Mouse (Mus musculus) brain, embryonic 14.5 days (tissue): ENCODE results near the gene Tmem189.

Source experiments
- CTCF ChIP-seq: fragments of 200-500 bp; IDR thresholded peaks from 2 replicates; pipeline ENCODE4 v1.5.1; 2012; ENCODE audit warnings: inconsistent platforms, mild to moderate bottlenecking, moderate library complexity, borderline replicate concordance; ENCODE audit not compliant: insufficient read depth, insufficient read length; ENCODE audit errors: extremely low read depth
- POLR2A ChIP-seq: fragments of 200-500 bp; IDR thresholded peaks from 2 replicates; pipeline ENCODE4 v1.6.1; 2012; ENCODE audit warnings: mild to moderate bottlenecking, inconsistent platforms, borderline replicate concordance; ENCODE audit not compliant: poor library complexity, insufficient read depth, insufficient read length, severe bottlenecking; ENCODE audit errors: extremely low read depth

DNA sequence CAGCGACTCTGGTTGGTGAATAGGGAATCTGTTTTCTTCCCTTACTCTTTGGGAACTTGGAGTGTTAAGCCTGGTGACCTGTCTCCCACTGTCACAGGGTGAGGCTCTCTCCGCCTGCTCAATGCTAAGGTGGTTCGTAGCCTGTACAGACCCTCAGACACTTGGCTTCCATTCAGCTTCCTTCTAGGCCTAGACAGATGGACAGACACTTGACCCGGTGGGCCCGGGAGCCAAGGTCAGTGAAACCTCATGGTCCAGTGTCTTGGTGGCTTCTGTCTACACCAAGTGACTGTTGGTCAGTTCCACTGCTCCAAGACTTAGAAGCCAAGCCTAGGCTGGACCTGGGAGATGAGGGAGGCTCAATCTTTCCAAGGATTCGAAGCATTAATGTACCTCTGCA lies 1.8 kb upstream of the Tmem189 start:
- TF ChIP-seq CTCF (no peak), POLR2A (no peak)
